Mouse (Mus musculus): Measurements from ENCODE around the gene Ap4m1. TPM values are rescaled to one million over a fixed set of nuclear protein-coding genes. Genes with fewer than 3 reads are reported as not detected.

Ap4m1 gene
- polyA plus RNA-seq (2012; rRNA removed) = 11.0 and 18.3 TPM in 2 replicates

- peak; percentile 7; the same call in 1 of the 2 replicates for TF ChIP-seq CTCF (IDR thresholded peaks at IDR 0.05; ENCODE audit: extremely low read depth, insufficient read length, insufficient replicate concordance, low read depth, low read length)
- peak; percentile 25; the same call in 1 of the 2 replicates for TF ChIP-seq POLR2A (IDR thresholded peaks at IDR 0.05; ENCODE audit: low read depth, low read length)
These were observed at the start of gene Ap4m1, which contains the start of gene Mcm7 for GRCm38 (mm10) chr5:138171695-138172491. Ap4m1 (plus strand) TSS chr5:138172002. Mcm7 (minus strand) TSS chr5:138172422.

DNA sequence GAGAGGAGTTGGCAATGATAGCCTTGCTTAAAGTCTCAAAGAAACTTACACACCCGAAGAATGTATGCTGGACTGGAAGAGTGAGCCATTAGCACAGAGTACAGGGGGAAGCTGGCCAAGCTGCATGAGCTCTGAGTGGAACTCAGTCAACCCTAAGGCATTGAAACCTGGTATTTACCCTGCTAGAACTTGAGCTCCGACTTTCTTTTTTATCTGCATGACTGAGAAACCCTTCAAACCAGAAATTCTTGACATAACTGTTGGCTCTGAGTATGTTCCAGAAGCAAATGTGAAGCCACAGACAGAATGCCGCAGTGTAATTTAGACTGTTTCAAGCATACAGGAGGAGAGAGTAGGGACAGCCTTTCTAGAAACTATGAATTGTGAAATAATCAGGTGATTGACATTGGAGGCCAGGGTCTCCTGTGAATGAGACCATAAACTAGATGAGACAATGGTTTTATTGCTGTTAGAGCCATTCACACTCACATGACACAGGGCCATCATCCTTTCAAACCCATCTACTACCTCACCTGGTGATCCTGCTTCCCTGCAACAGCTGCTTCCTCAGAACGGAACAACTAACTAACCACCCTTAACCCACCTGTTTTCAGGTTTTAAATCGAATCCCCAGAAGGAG lies 39.3 kb upstream of the Ap4m1 start:
- no peak for TF ChIP-seq CTCF (IDR thresholded peaks at IDR 0.05; ENCODE audit: extremely low read depth, insufficient read length, insufficient replicate concordance, low read depth, low read length)
- no peak for TF ChIP-seq POLR2A (IDR thresholded peaks at IDR 0.05; ENCODE audit: low read depth, low read length)
- WGBS = 77% methylated on average over 5 of the region's 5 CpGs
- H3K36me3 ChIP-seq (ENCODE audit: control insufficient read depth, insufficient read depth, low read length) = peaks cover 51% of the 10 kb centered on the region

More at GRCm38 (mm10) chr5:138171695-138172491, at the start of gene Ap4m1, which contains the start of gene Mcm7:
- Histone ChIP-seq H3K4me1 (ENCODE audit: control insufficient read depth, insufficient read depth, insufficient read length, low read length) (peaks cover 7% of the 10 kb centered on the region; the same call in 1 of the 2 replicates), H3K4me3 (ENCODE audit: low read depth, low read length) (peak within 1 kb of the TSS; percentile 69), H3K36me3 (ENCODE audit: control insufficient read depth, insufficient read depth, low read length) (peaks cover 33% of the 10 kb centered on the region), H3K27me3 (ENCODE audit: control insufficient read depth, insufficient read depth, low read length) (no peaks in the 10 kb centered on the region), H3K27ac (ENCODE audit: insufficient read depth, low read depth, low read length) (peak within 1 kb of the TSS; percentile 80)
- under 1% methylated on average over 54 of the region's 54 CpGs for WGBS

GRCm38 (mm10) chr5:138137257-138137656 lies 34.5 kb upstream of the Ap4m1 start:
- no peak for TF ChIP-seq CTCF (IDR thresholded peaks at IDR 0.05; ENCODE audit: extremely low read depth, insufficient read length, insufficient replicate concordance, low read depth, low read length)
- no peak for TF ChIP-seq POLR2A (IDR thresholded peaks at IDR 0.05; ENCODE audit: low read depth, low read length)
- H3K27ac ChIP-seq (ENCODE audit: insufficient read depth, low read depth, low read length) = no peak overlapping the region

More for the DNA sequence above, 39.3 kb upstream of the Ap4m1 start:
- Histone ChIP-seq H3K27me3 (ENCODE audit: control insufficient read depth, insufficient read depth, low read length) (no peaks in the 10 kb centered on the region), H3K4me3 (ENCODE audit: low read depth, low read length) (no peak overlapping the region), H3K4me1 (ENCODE audit: control insufficient read depth, insufficient read depth, insufficient read length, low read length) (no peaks in the 10 kb centered on the region), H3K27ac (ENCODE audit: insufficient read depth, low read depth, low read length) (no peak overlapping the region)

DNA sequence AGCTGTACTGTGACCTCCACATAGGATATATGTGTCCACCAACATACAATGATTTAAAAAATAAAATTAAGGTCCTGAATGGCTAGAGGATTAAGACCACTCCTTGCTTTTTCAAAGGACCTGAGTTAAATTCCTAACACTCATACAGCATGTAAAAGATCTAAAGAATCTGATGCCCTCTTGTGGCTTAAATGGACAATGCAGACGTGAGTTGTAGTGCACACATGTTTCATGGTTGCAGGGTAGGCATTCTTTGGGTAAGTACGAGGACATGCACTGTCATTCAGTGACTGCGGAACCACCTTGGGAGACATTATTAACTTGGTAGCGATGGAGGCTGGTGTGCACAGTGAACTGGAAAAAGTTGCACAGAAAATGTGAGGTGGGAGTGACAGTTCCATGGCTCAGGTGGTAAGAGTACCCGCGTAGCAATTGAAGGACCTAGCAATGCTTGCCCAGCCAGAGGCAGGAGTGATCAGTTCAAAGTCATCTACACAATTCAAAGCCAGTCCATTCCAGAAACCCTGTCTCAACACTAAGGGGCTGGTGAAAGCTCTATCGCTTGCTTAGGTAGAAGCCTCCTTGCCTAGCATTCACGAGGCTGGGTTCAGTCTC lies 33.8 kb upstream of the Ap4m1 start:
- Histone ChIP-seq H3K27me3 (ENCODE audit: control insufficient read depth, insufficient read depth, low read length) (no peaks in the 10 kb centered on the region), H3K27ac (ENCODE audit: insufficient read depth, low read depth, low read length) (no peak overlapping the region), H3K36me3 (ENCODE audit: control insufficient read depth, insufficient read depth, low read length) (peaks cover 17% of the 10 kb centered on the region), H3K4me3 (ENCODE audit: low read depth, low read length) (no peak overlapping the region), H3K4me1 (ENCODE audit: control insufficient read depth, insufficient read depth, insufficient read length, low read length) (no peaks in the 10 kb centered on the region)
- TF ChIP-seq CTCF (IDR thresholded peaks at IDR 0.05; ENCODE audit: extremely low read depth, insufficient read length, insufficient replicate concordance, low read depth, low read length) = no peak
- TF ChIP-seq POLR2A (IDR thresholded peaks at IDR 0.05; ENCODE audit: low read depth, low read length) = no peak
- 54% methylated on average over 8 of the region's 8 CpGs for WGBS

More at GRCm38 (mm10) chr5:138137257-138137656, 34.5 kb upstream of the Ap4m1 start:
- Histone ChIP-seq H3K4me3 (ENCODE audit: low read depth, low read length) (no peak overlapping the region), H3K36me3 (ENCODE audit: control insufficient read depth, insufficient read depth, low read length) (peaks cover 25% of the 10 kb centered on the region), H3K27me3 (ENCODE audit: control insufficient read depth, insufficient read depth, low read length) (no peaks in the 10 kb centered on the region), H3K4me1 (ENCODE audit: control insufficient read depth, insufficient read depth, insufficient read length, low read length) (no peaks in the 10 kb centered on the region)
- WGBS = 15% methylated on average over 4 of the region's 4 CpGs

DNA sequence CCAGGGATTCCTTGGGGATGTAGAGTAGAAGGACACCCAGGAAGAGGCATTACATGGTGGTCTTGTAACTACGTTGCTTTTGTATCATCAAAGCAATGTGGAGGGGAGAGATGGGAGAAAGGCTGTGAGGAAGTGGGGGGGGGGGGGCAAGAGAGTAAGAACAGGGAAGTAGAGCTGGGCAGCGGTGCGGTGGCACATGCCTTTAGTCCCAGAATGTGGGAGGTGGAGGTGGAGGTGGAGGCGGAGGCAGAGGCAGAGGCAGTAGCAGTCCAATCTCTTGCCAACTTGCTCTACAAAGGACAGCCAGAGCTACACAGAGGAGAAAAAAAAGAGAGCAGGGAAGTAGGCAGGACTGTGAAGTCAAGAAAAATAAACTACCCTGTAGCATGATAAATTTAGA lies 33.2 kb upstream of the Ap4m1 start:
- H3K27ac ChIP-seq (ENCODE audit: insufficient read depth, low read depth, low read length) = no peak overlapping the region
- WGBS = 68% methylated on average over 4 of the region's 4 CpGs
- H3K27me3 ChIP-seq (ENCODE audit: control insufficient read depth, insufficient read depth, low read length) = no peaks in the 10 kb centered on the region
- H3K4me1 ChIP-seq (ENCODE audit: control insufficient read depth, insufficient read depth, insufficient read length, low read length) = no peaks in the 10 kb centered on the region
- H3K36me3 ChIP-seq (ENCODE audit: control insufficient read depth, insufficient read depth, low read length) = peaks cover 12% of the 10 kb centered on the region
- H3K4me3 ChIP-seq (ENCODE audit: low read depth, low read length) = no peak overlapping the region
- no peak for TF ChIP-seq POLR2A (IDR thresholded peaks at IDR 0.05; ENCODE audit: low read depth, low read length)
- TF ChIP-seq CTCF (IDR thresholded peaks at IDR 0.05; ENCODE audit: extremely low read depth, insufficient read length, insufficient replicate concordance, low read depth, low read length) = no peak

DNA sequence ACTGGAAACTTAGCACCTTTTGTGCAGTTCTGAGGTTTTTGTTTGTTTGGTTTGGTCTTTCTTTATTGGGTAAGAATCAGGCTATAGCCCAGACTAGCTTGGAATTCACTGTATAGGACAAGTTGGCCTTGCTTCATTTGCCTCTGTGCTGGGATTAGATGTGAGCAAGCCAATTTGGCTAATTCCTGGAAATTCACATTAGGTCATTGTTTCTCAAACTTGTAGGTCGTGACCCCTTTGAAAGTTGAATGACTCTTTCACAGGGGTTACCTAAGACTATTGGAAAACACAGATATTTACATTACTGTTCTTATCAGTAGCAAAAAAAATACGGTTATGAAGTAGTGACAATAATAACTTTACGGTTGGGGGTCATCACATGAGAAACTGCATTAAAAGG lies 17.4 kb upstream of the Ap4m1 start:
- Histone ChIP-seq H3K36me3 (ENCODE audit: control insufficient read depth, insufficient read depth, low read length) (peaks cover 21% of the 10 kb centered on the region), H3K4me3 (ENCODE audit: low read depth, low read length) (no peak overlapping the region), H3K27ac (ENCODE audit: insufficient read depth, low read depth, low read length) (no peak overlapping the region), H3K4me1 (ENCODE audit: control insufficient read depth, insufficient read depth, insufficient read length, low read length) (peaks cover 3% of the 10 kb centered on the region; the same call in 1 of the 2 replicates), H3K27me3 (ENCODE audit: control insufficient read depth, insufficient read depth, low read length) (no peaks in the 10 kb centered on the region)
- WGBS = 39% methylated on average over 3 of the region's 3 CpGs
- TF ChIP-seq POLR2A (IDR thresholded peaks at IDR 0.05; ENCODE audit: low read depth, low read length) (no peak), CTCF (IDR thresholded peaks at IDR 0.05; ENCODE audit: extremely low read depth, insufficient read length, insufficient replicate concordance, low read depth, low read length) (no peak)
